24 mouse cellular contexts compared by ENCODE assay signal in the genomic region with DNA sequence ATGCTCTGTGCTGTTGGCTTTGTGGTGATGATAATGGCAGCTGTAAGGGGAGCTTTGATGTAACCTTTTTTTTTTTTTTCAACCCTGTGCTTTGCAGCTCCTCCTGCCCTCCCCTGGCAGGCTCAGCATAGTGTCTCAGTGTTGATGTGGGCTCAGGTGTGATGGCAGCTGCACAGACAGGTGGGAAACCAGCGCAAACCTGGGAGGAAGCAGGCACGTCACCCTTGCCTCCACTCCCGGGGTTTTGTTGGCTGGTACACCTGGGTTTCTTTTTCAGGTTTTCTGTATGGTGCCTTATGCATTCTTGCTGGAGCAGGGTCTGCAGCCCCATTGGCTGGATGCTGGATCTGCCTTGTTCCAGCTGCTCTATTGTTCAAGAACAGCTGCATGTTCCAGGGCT. TPM values are rescaled to one million over a fixed set of nuclear protein-coding genes. Genes with fewer than 3 reads are reported as not detected.
A peak's percentile ranks its signal among the peaks of the same experiment; 100 is the strongest.
DNase-seq lines count a peak whose midpoint lies in the region; ATAC-seq lines count a peak whose summit lies in the region.
"Had no signal": no experiment of that assay in that cellular context is flagged by ENCODE, and none has a peak within 500 bp of the region (broad histone marks: within the 10 kb centered on the region; RNA-seq: fewer than 3 reads in every experiment).

No protein-coding gene starts in this region.

- no peak overlapping the region for H3K9ac ChIP-seq in midbrain, embryonic 11.5 days (ENCODE audit: low read length)
- H3K9ac ChIP-seq in midbrain, embryonic 16.5 days (ENCODE audit: low read depth, low read length) = no peak overlapping the region
- H3K9ac ChIP-seq in stomach, embryonic 16.5 days (ENCODE audit: low read length) = no peak overlapping the region
- H3K9ac ChIP-seq: forebrain, embryonic 15.5 days; heart, embryonic 15.5 days; hindbrain, embryonic 13.5 days had no signal

- H3K9me3 ChIP-seq in midbrain, embryonic 11.5 days (ENCODE audit: control insufficient read depth, low read length) = no peaks in the 10 kb centered on the region
- no peaks in the 10 kb centered on the region for H3K9me3 ChIP-seq in midbrain, embryonic 16.5 days (replicated peaks; ENCODE audit: control insufficient read depth, low read length, poor library complexity, severe bottlenecking)
- no peaks in the 10 kb centered on the region for H3K9me3 ChIP-seq in stomach, embryonic 16.5 days (replicated peaks; ENCODE audit: control insufficient read depth, low read length)
- H3K9me3 ChIP-seq: forebrain, embryonic 15.5 days; heart, embryonic 15.5 days; hindbrain, embryonic 13.5 days had no signal

- no peak overlapping the region for H3K4me3 ChIP-seq in midbrain, embryonic 11.5 days (ENCODE audit: low read depth, low read length)
- no peak overlapping the region for H3K4me3 ChIP-seq in midbrain, embryonic 16.5 days (ENCODE audit: low read depth, low read length)
- no peak overlapping the region for H3K4me3 ChIP-seq in stomach, embryonic 16.5 days (replicated peaks; ENCODE audit: low read length)
- H3K4me3 ChIP-seq: forebrain, embryonic 15.5 days; heart, embryonic 15.5 days; hindbrain, embryonic 13.5 days had no signal

- intact Hi-C loops in left cerebral cortex, postnatal 10 days (cut with DNase I) = no loop called here

- H3K27ac ChIP-seq in midbrain, embryonic 11.5 days (ENCODE audit: low read depth, low read length) = no peak overlapping the region
- H3K27ac ChIP-seq in midbrain, embryonic 16.5 days (ENCODE audit: low read length) = no peak overlapping the region
- peak overlapping the region; percentile 81; the same call in 1 of the 2 replicates for H3K27ac ChIP-seq in stomach, embryonic 16.5 days (ENCODE audit: low read length)
- H3K27ac ChIP-seq: forebrain, embryonic 15.5 days; heart, embryonic 15.5 days; hindbrain, embryonic 13.5 days; hindbrain, postnatal 0 days had no signal

- no peaks in the 10 kb centered on the region for H3K36me3 ChIP-seq in midbrain, embryonic 11.5 days (ENCODE audit: control insufficient read depth, insufficient read depth, low read length)
- H3K36me3 ChIP-seq in midbrain, embryonic 16.5 days (ENCODE audit: control insufficient read depth, insufficient read depth, low read length) = no peaks in the 10 kb centered on the region
- H3K36me3 ChIP-seq in stomach, embryonic 16.5 days (ENCODE audit: control insufficient read depth, insufficient read depth, low read length) = no peaks in the 10 kb centered on the region
- H3K36me3 ChIP-seq: forebrain, embryonic 15.5 days; heart, embryonic 15.5 days; hindbrain, embryonic 13.5 days had no signal

- H3K4me2 ChIP-seq in midbrain, embryonic 11.5 days = no peak overlapping the region
- H3K4me2 ChIP-seq in midbrain, embryonic 16.5 days (ENCODE audit: low read length) = no peak overlapping the region
- H3K4me2 ChIP-seq in stomach, embryonic 16.5 days (ENCODE audit: low read depth, low read length) = no peak overlapping the region
- H3K4me2 ChIP-seq: forebrain, embryonic 15.5 days; heart, embryonic 11.5 days; heart, embryonic 15.5 days; hindbrain, embryonic 13.5 days had no signal

- no peaks in the 10 kb centered on the region for H3K27me3 ChIP-seq in midbrain, embryonic 11.5 days (ENCODE audit: control insufficient read depth, insufficient read depth, low read length)
- no peaks in the 10 kb centered on the region for H3K27me3 ChIP-seq in midbrain, embryonic 16.5 days (ENCODE audit: control insufficient read depth, insufficient read depth, low read depth, low read length)
- H3K27me3 ChIP-seq in stomach, embryonic 16.5 days (ENCODE audit: control insufficient read depth, insufficient read depth, low read length) = no peaks in the 10 kb centered on the region
- H3K27me3 ChIP-seq: forebrain, embryonic 15.5 days; heart, embryonic 15.5 days; Patski had no signal

- WGBS in midbrain, embryonic 11.5 days = 88% methylated on average over 3 of the region's 3 CpGs
- 90% methylated on average over 3 of the region's 3 CpGs for WGBS in midbrain, embryonic 16.5 days
- 84% methylated on average over 3 of the region's 3 CpGs for WGBS in stomach, embryonic 16.5 days

- H3K4me1 ChIP-seq in midbrain, embryonic 11.5 days (ENCODE audit: control insufficient read depth, insufficient read depth, low read length) = no peaks in the 10 kb centered on the region
- no peaks in the 10 kb centered on the region for H3K4me1 ChIP-seq in midbrain, embryonic 16.5 days (ENCODE audit: control insufficient read depth, insufficient read depth, low read length)
- peaks cover 30% of the 10 kb centered on the region for H3K4me1 ChIP-seq in stomach, embryonic 16.5 days (ENCODE audit: control insufficient read depth, insufficient read depth, low read length)
- H3K4me1 ChIP-seq: hindbrain, embryonic 13.5 days had no signal

- ATAC-seq in midbrain, embryonic 11.5 days (ENCODE audit: low FRiP score) = no peak
- no peak for ATAC-seq in midbrain, embryonic 16.5 days
- no peak for ATAC-seq in stomach, embryonic 16.5 days (ENCODE audit: insufficient read depth, low FRiP score)
- no peak for ATAC-seq in CD4-positive, CD25-positive, alpha-beta regulatory T cell, adult 4 months
- ATAC-seq: activated CD4-positive, CD25-positive, alpha-beta regulatory T cell, adult 4 months; forebrain, embryonic 15.5 days; hindbrain, postnatal 0 days; Patski had no signal

- peak; percentile 54 for DNase-seq in midbrain, embryonic 11.5 days (ENCODE audit: low spot score, missing footprints)
- DNase-seq in thymus, postnatal 10 days (ENCODE audit: low spot score in 2 of 2) = peak; percentile 16 to 19
- peak; percentile 31 for DNase-seq in thymus, postnatal 4 days
- no peak for DNase-seq in embryo, embryonic 10.5 days (ENCODE audit: low spot score)
- DNase-seq in left cerebral cortex, postnatal 10 days (ENCODE audit: extremely low spot score in 1 of 2, low spot score in 2 of 2) = no peak
- DNase-seq: adrenal gland, postnatal 14 days; cerebellum, adult 11-12 months; cerebellum, adult 9-11 months; cerebellum, postnatal 36 days; gastrocnemius, postnatal 36 days; heart, adult 18-20 months; heart, postnatal 14 days had no signal

RNA-seq across cellular contexts. Expression of gene Lypd6b, which starts 29.7 kb away (rescaled TPM):
- polyA plus RNA-seq in midbrain, embryonic 11.5 days (2014; fragmentation: Nextera tagmentation; extraction: Ambion mirVana) = 0.36 and 0.87 TPM in 2 replicates
- polyA plus RNA-seq in midbrain, embryonic 16.5 days (2015; fragmentation: Nextera tagmentation; extraction: Ambion mirVana) = 13.3 and 20.5 TPM in 2 replicates
- polyA plus RNA-seq in stomach, embryonic 16.5 days (2015; fragmentation: Nextera tagmentation; extraction: Ambion mirVana) = 20.8 and 26.4 TPM in 2 replicates
- under 1 TPM; 0.19 to 0.79 TPM for polyA plus RNA-seq in CD4-positive, CD25-positive, alpha-beta regulatory T cell, adult 4 months (2017; shearing (Covaris generic))
- 10 to 100 TPM; 18.3 to 20.5 TPM for total RNA-seq in left cerebral cortex, postnatal 10 days (2021)
- total RNA-seq: gastrocnemius, adult 8-10 months; gastrocnemius, postnatal 36 days; MEL had no signal

Comparison
In these comparisons a context has a peak if more than half of its experiments do, and no peak if none do; other contexts are left out.
1. DNase-seq: peak in midbrain, embryonic 11.5 days (single experiment), thymus, postnatal 10 days (2 of 2) and thymus, postnatal 4 days (single experiment); none in embryo, embryonic 10.5 days (single experiment) and left cerebral cortex, postnatal 10 days (0 of 2).